Mouse (Mus musculus): ENCODE measurements at regions not wholly inside any gene's neighbourhood (a gene's known extent, or its start where the extent isn't known, plus 50 kb on each side); places are given as distances from the start of the nearest gene placed in this dataset.

GRCm38 (mm10) chr4:102657244-102657643 is 83.9 kb upstream of the Sgip1 start:
- no peak for DNase-seq (ENCODE audit: low spot score in 2 of 2)

DNA sequence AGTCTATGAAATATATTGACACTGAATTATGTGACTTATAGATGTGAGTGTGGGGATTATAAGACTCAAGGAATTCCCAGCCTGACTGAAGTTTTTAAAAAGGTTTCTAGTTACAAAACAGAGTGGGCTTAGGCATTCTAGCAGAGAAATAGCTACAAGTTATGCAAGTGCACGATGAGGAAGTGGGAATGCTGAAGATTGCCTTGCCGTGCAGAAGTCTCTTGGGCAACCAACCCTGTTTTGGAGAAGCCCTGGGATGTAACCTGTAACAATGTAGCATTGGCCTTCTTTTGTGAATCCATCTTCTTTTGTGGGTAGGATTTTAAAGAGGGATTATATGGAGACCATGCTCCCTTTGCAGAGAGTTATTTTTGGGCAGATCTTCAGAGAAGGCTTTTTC is 82.5 kb upstream of the Sgip1 start:
- no peak for DNase-seq (ENCODE audit: low spot score in 2 of 2)

DNA sequence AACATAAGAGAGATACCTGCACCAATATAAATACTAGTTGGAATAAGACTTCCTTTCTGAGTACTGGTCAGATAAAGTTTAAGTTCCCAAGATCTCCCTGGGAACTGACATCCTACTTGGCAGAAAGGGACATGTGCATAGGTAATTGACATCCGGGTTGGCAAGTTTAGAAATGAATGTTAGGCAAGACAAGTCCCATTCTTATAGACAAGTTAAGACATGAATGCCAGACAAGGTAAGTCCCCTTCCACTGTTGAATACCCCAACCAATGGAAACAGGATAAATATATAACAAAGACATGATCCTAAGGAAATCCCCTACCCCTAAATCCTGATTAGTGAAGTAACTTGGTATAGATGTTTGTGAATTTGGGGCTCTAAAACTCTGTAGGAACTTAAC is 77.5 kb upstream of the Sgip1 start:
- no peak for DNase-seq (ENCODE audit: low spot score in 2 of 2)

DNA sequence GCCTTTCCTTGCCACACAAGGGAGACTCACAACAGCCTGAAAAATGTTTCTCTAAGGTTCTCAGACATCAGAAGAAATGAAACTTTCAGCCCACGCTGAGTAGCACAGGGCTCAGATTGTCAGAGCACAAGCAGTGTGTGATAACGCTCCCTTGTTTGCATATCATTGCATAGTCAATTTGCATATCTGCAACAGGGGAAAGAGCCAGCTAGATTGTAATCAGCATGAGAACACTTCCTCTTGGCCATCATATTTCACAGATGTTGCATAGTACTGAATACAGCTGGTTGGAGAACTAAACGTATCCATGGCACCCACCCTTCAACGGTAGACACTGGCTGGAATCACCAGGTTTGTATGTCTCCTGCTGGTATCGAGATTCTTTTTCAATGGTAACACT is 58.9 kb upstream of the Sgip1 start:
- DNase-seq (ENCODE audit: low spot score in 2 of 2): peak in 1 of 2 experiments; percentile 8

DNA sequence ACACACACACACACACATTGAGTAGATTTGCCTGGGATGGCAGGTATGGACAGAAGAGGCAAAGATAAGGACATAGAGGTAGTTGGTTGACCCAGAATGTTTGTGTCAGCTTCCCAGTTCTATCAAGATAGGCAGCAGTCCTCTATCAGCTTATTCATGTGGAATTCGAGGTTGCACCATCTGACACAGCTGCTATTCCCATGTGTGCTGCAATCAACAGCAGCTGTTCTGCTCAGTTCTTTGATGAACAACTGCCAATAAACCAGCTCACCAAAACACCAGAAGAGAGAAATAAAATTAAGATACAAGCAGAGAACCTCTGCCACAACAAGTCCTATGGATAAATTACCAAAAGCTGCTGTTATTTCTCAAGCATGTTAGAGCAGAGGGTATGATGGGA is 56.1 kb upstream of the Sgip1 start:
- DNase-seq (ENCODE audit: low spot score in 2 of 2): peak; percentile 35 to 49

DNA sequence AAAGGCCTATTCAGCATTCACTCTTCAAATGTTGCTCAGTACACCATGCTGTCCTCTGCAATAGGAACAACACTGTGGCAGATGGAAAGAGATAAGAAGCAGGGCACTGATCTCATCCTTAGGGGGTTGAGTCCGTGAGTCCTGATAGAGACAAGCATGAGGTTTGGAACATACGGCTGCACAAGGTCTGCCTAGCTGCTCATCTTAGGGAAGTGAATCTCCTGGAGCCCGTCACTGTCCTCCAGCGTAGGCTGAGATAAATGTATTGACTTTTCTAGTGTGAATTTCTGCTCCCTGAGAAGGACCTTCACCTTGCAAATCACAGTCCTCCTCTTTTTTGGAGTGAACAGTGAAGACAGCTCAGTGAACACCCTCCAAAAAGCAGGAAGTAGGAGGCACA is 52.7 kb upstream of the Sgip1 start:
- no peak for DNase-seq (ENCODE audit: low spot score in 2 of 2)

All from heart, adult 9 months (tissue).